Mouse (Mus musculus) CD8-positive naive resting alpha-beta T cell, adult 2 months (primary cell): ENCODE data around the gene Plekhn1.

Experiments
- DNase-seq, 2 experiments: peaks; one replicate each; pipeline ENCODE4 v3.0.0; 2022; ENCODE audit warnings: low read depth in 2 of 2, low spot score in 2 of 2

The Plekhn1 gene

GRCm38 (mm10) chr4:156185950-156186850 is 48.5 kb downstream of the Plekhn1 start:
- DNase-seq = no peak

GRCm38 (mm10) chr4:156185456-156185949 is 49.2 kb downstream of the Plekhn1 start:
- DNase-seq = no peak

- DNase-seq = no peak
These were observed 50.2 kb downstream of the Plekhn1 start for GRCm38 (mm10) chr4:156184291-156184954.

- DNase-seq = no peak
These were observed 50.9 kb downstream of the Plekhn1 start for GRCm38 (mm10) chr4:156183747-156184146.

- DNase-seq = no peak
These were observed 57.0 kb downstream of the Plekhn1 start for GRCm38 (mm10) chr4:156177630-156178029.

GRCm38 (mm10) chr4:156171828-156172227 is 62.8 kb downstream of the Plekhn1 start:
- no peak for DNase-seq
